Mouse (Mus musculus) megakaryocyte, embryonic 14.5 days (primary cell): ENCODE measurements around the gene Ppid.

Experiments
- FLI1 ChIP-seq: IDR thresholded peaks from 2 replicates; pipeline ENCODE4 v1.6.1; 2012; ENCODE audit warnings: low read length, inconsistent platforms, mixed read lengths
- GATA1 ChIP-seq: IDR thresholded peaks from 3 replicates; pipeline ENCODE4 v1.6.1; 2012; ENCODE audit warnings: mixed read lengths, low read length, inconsistent platforms, borderline replicate concordance

- TF ChIP-seq GATA1 (no peak), FLI1 (no peak)
Observed at GRCm38 (mm10) chr3:79561784-79562715, 29.1 kb upstream of the Ppid start.
